Mouse (Mus musculus) ovary, adult 10 weeks (tissue): Measurements from ENCODE around the gene Lrrn3. TPM values are rescaled to one million over a fixed set of nuclear protein-coding genes. Genes with fewer than 3 reads are reported as not detected.

Experiments used
- polyA plus RNA-seq: library from polyadenylated mRNA; stranded (reverse); fragments of 350-450 nt; fragmentation: Illumina TruSeq; extraction: RNeasy Lipid Tissue Mini Kit (QIAGEN cat#74804); gene quantifications from one replicate; pipeline ENCODE4 v1.2.3, GENCODE M21; 2014

Lrrn3 gene
- 6.7 TPM for polyA plus RNA-seq

DNA sequence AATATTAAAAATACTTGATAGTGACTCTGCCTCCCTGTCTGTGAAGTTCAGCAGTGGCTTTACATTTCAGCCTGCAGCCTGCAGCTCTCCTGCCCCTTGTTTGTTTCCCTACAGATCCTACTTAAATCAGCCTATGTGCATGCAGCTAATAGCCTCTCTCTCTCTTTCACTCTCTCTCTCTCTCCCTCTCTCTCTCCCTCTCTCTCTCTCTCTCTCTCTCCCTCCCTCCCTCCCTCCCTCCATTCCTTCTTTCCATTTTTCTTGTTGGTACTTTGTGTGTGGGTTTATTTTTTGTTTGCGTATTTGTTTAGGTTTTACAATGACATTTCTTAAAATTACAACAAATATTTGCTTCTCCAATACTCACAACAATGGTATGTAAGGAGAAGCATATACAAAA lies at the start of gene Lrrn3:
Gene Lrrn3 (minus strand): TSS at position 101 of the 400 bp plus-strand sequence.

